Mouse (Mus musculus): ENCODE measurements around the gene Olfr524. TPM values are rescaled to one million over a fixed set of nuclear protein-coding genes. Genes with fewer than 3 reads are reported as not detected.

Olfr524 gene
- total RNA-seq, 1 experiment from 2014 or later: not detected

DNA sequence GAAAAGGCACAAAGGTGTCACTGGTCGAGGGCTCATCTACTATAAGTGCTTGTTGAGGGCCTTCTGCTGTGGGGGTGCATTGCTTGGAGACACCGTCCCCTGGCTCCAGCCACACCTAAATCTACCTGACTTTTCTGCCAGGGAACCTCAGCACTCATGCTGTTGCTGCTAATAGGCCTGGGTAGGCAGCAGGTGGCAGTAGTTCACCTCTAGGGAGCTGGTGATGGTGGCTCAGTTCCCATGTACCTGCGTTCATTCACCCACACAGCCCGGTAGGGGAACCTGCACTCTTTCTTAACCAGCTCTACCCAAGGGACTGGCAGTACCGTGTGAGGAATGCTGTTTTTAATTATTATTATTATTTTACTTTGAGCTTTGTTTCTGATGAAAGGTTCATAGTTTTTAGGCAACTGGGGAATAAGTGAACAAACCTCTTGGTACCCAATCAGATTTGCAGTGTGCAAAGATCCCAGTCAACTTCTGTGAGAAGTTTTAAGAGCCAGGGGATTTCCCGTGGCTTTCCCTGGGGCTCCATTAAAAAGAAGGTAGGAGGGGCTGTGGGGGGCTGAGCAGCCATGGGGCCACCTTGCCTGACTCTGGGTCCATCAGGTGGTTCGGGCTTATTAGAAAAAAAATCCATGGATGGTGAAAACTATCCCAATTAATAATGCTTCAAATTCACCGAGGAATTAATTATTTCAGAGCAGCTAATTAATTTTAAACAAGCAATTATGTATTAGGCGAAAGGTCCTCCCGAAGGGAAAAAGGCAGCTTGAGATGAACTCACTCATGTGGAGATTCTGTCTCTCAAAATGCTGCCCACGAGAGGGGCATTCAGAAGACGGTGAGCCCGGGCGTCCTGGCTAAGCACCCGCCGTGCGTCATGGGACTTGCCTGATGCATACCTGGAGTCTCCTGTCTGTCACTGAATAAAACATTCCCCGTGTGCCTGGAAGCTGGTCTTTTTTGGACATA, 18.8 kb downstream of the Olfr524 start:
- DNase-seq: no peak

DNA sequence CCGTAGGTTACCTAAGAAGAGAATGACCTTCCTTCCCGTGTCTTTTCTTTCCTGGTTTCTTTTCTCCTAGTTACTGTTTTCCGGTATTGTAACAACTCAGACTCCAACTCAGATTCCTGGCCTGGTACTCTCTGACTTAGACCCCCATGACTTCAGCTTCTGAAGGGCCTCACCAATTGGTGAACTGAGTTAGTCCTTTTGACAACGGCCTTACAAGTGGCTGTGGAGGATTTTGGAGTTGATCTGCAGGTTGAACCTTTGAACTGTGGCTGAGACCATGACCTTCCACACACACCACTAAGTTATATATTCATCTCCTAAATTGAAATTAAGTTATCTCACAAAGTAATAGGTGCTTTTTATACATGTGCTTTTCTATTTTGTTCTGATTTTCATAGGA, 21.6 kb downstream of the Olfr524 start:
- no peak for DNase-seq

DNA sequence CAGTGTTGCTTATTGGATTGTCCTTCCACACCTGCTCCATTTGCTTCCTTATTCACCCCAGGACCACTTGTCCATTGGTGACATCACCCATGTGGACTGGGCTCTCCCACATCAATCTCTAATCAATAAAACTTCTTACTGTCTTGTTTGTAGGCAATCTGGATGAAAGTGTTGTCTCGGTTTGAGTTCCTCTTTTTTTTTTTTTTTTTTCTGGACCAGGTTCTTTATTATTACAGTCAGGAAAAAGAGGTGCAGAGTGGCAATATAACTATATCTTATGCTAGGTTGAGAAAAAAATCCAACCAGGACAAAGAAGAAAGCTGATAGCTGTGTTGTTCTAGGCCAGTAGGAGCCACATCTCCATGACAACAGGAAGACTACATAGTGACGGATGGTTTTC, 25.1 kb downstream of the Olfr524 start:
- DNase-seq: no peak

DNA sequence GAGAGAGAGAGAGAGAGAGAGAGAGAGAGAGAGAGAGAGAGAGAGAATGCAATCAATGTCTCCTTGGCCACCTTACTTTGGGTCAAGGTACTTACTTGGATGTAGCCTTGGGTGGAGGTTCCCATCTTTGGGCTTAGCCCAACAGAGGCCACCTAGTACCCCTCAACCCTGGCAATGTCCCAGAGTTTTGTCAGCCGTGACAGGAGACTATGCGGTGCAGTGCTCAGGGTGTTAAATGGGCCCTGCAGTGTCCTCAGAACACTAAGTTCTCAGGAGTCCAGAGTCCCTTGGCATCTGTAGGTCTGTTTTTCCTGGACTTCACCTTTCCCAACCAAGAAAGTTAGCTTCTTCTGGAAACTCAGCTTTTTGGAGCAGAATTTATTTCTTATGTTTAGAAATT, 26.6 kb downstream of the Olfr524 start:
- DNase-seq: no peak

DNA sequence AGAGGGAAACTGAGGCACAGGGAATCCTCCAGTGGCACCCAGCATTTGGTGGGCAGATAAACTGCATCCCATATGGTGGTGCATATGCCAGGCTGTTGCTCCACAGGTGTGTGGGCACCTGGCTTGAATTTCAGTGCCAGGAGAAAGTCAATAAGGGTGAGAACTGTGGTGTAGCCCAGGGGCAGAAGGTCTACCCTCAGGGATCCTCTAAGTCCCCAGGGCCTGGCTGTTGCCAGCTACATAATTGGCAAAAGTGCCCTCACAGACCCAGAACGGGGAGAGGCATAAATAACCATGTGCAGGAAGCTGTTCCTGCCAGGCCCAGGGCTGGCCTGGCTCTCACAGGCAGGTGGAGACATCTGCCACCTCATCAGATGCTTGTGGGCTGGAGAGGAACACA, 32.8 kb downstream of the Olfr524 start, which contains the start of gene Olfr523:
TSS of gene Olfr523 (plus strand) at position 282 of the 400 bp plus-strand sequence.
- no peak for DNase-seq

DNA sequence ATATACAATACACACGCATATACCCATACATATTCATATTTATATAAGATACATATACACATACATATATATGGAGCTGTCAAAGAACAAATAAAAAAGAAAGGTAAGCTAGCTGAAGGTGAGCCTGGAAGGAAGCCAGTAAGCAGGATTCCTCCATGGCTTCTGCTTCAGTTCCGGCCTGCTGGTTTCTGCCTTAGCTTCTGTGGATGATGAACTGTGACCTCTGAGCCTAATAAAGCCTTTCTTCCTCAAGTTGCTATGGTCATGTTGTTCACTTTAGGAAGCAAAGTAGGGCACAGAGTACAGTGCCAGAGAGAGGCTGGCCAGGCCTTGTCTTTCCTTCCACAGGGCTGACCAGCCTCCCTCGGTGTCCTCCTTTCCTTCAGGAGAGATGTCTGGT, 34.9 kb downstream of the Olfr524 start:
- no peak for DNase-seq

DNA sequence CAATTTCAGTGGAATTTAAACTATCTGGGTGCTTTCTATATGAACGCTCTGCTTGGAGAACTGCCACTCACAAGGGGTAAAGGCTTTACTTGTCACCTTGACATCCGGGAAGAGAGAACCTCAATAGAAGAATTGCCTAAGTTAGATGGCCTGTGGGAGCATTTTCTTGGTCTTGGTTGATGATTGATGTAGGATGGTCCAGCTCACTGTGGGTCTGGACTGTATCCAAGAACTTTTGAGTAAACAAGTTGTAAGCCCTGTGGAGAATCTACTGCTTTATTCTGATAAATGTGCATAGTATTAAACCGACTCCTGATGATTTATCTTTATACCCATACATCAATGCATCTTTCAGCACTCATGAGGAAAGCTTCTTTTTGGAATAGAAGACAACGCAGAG, 36.4 kb downstream of the Olfr524 start:
- no peak for DNase-seq

DNA sequence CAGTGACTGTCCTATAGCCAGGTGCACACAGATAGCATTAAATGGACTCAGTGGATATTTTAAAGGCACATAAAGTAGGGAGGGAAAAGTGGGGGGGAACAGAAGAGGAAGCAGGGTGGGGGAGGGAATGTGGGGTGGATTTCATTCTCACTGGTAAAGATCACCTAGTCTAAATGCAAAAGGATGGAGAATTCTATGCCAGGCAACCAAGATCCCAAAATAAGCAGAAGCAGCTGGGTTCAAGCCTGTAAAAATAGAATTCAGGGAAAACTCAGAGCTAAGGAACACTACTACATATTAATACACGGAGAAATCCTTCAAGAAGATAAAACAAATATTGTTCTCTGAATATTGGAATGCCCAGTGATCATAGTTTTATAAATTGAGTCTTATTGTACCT, 37.8 kb downstream of the Olfr524 start:
- no peak for DNase-seq

DNA sequence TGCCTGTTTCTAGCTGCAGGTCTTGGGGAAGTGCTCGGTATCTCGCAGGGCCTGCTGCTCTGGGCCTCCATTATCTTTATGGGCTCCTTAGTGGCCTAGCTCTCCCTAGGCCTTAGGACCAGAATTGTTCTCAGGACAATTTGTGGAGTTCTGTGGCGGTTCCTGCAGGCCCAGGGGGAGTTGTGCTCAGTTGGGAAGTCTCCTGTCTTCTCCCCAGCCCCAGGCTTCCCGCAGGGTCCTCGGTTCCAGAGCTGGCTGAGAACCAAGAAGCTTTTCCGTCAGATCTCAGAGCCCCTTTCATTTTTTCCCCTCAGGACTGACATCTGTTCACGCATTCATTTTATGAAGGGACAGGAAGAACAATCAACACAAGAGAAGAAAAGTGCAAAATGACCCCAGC, 41.1 kb downstream of the Olfr524 start, which contains the start of gene Olfr522:
TSS of gene Olfr522 (minus strand) at position 101 of the 400 bp plus-strand sequence.
- no peak for DNase-seq

DNA sequence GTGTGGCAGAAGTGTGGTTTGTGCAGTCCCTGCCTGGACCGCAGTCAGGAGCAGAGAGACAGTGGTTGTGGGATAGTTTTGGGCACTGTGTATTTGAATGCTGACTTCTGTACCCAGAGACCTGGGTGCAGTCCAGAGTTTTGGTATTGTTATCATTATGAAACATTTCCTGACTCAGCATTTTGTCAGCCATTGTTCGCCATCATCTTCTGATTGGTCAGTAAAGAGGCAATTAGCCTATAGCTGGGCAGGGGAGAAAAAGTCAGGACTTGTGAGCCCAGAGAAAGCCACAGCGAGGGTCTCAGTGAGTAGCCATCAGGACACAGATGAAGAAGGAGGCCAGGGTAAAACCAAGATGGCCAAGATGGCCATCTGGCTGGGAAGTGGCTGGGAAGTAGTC, 45.4 kb downstream of the Olfr524 start:
- no peak for DNase-seq

DNA sequence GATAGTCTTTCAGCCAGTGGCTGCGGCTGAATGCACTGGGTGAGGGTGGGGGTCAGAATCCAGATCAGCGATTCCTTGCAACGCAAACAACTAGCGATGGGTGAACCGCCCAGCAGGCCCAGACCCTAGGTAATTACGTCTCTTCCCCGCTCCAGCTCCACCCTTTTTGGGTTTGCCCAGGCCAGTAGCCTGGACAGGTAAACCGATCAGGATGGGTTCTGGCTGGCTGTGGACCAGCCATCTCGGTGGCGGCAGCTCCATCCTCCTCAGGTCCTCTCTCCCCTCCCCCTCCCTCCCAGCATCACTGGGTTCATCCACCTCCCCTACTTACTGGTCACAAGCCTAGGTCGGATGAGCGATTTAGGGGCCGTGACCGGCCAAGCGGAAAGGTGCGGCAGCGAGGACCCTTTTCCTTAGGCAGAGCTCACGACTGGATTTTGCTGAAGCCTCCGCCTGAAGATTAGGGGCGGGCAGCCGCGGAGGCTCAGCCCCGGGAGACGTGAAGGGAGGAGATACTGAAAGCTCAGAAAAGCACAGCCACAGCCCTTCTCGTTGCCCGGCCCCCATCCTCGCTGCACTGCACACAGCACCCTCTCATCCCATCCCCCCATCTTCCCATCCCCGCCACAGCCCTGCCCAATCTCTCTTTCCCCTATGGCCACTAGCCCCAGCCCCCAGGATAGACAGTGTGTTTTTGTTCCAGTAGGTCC, 51.4 kb downstream of the Olfr524 start, which contains the start of gene Sprn:
TSS of gene Sprn (minus strand) at position 660 of the 710 bp plus-strand sequence.
- DNase-seq: no peak

DNA sequence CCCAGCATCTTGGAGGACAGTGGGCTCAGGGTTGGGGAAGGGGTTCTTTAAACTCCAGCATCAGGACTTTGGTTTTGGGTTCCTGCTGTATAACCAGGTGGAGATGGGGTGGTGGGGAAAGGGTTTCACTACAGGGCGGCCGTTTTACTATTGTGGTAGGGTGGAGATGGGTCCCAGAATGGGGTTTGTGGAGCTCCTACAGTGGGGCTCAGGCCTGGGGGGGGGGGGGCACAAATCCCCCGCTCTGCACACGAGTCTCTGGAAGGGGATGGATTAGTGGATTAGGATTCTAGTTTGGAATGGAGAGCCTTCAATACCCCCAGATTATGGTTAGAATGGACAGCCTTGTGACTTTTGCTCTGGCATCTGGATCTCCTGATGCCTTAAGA, 51.9 kb downstream of the Olfr524 start:
- DNase-seq: no peak

DNA sequence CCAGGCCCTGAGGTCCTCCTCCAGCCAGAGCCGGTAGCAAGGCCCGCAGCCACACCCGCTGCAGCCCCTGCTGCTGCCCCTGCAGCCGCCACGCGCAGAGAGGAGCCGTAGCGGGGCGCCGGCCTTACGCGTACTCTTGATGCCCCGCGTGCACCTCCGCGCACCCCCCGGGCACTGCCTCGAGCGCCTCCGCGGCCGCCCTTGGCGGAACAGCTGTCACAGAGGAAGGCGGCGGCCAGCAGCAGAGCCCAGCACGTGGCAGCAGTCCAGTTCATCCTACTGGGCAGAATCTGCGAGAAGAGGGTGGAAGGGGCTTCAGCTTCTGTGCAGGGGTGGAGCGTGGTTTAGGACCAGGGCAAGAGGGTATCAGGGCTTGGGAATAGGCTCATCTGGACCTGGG, 52.4 kb downstream of the Olfr524 start:
- peak; percentile 36 for DNase-seq

Other genes starting within 250 kb of the Olfr524 start
- 0.61 TPM in 1 of 2 replicates, not detected in the other for gene 6430531B16Rik, start 227.2 kb downstream of the Olfr524 start, total RNA-seq (2021)
- gene Adam8, start 213.4 kb downstream of the Olfr524 start, total RNA-seq (2021): 1.9 and 2.1 TPM in 2 replicates
- gene Zfp511, start 169.6 kb downstream of the Olfr524 start, total RNA-seq (2021): 24.5 and 26.2 TPM in 2 replicates
- 21.1 and 31.8 TPM in 2 replicates for gene Tubgcp2, start 169.3 kb downstream of the Olfr524 start, total RNA-seq (2021)
- not detected in 2 replicates for gene Msx3, start 156.9 kb downstream of the Olfr524 start, total RNA-seq (2021)
- 5.8 and 6.1 TPM in 2 replicates for gene Caly, start 123.4 kb downstream of the Olfr524 start, total RNA-seq (2021)
- not detected in 2 replicates for gene Prap1, start 112.6 kb downstream of the Olfr524 start, total RNA-seq (2021)
- gene Fuom, start 103.5 kb downstream of the Olfr524 start, total RNA-seq (2021): 68.5 and 85.2 TPM in 2 replicates
- gene Paox, start 90.2 kb downstream of the Olfr524 start, total RNA-seq (2021): 30.3 and 33.5 TPM in 2 replicates
- gene Echs1, start 89.5 kb downstream of the Olfr524 start, total RNA-seq (2021): 435 and 524 TPM in 2 replicates
- 35.9 and 39.5 TPM in 2 replicates for gene Mtg1, start 68.4 kb downstream of the Olfr524 start, total RNA-seq (2021)
- 0.76 and 0.79 TPM in 2 replicates for gene Sprn, start 51.1 kb downstream of the Olfr524 start, total RNA-seq (2021)
- not detected in 2 replicates for gene Olfr522, start 41.2 kb downstream of the Olfr524 start, total RNA-seq (2021)
- gene Olfr523, start 32.7 kb downstream of the Olfr524 start, total RNA-seq (2021): not detected in 2 replicates
- gene Cd163l1, start 12.3 kb upstream of the Olfr524 start, total RNA-seq (2021): not detected in 2 replicates
- gene 5830411N06Rik, start 41.3 kb upstream of the Olfr524 start, total RNA-seq (2021): not detected in 2 replicates
- not detected in 2 replicates for gene Olfr525, start 114.9 kb upstream of the Olfr524 start, total RNA-seq (2021)
- gene Olfr527, start 128.1 kb upstream of the Olfr524 start, total RNA-seq (2021): not detected in 2 replicates
- gene Olfr60, start 155.7 kb upstream of the Olfr524 start, total RNA-seq (2021): not detected in 2 replicates
- gene Olfr530, start 170.4 kb upstream of the Olfr524 start, total RNA-seq (2021): not detected in 2 replicates
- gene Olfr531, start 197.0 kb upstream of the Olfr524 start, total RNA-seq (2021): not detected in 2 replicates
- not detected in 2 replicates for gene Olfr532, start 215.7 kb upstream of the Olfr524 start, total RNA-seq (2021)